Mouse (Mus musculus) MEL (cell line): ENCODE measurements around the gene C2cd4a. TPM values are rescaled to one million over a fixed set of nuclear protein-coding genes. Genes with fewer than 3 reads are reported as not detected.

ENCODE experiments used
- DNase-seq: peaks from one replicate; pipeline ENCODE4 v3.0.0; 2011; ENCODE audit warnings: low read depth, low spot score
- H3K27ac ChIP-seq: 2 replicates; pipeline ENCODE4 v1.5.1; 2012; ENCODE audit warnings: low read depth, mild to moderate bottlenecking, control low read depth, low read length, moderate library complexity; ENCODE audit not compliant: control insufficient read depth
- H3K27me3 ChIP-seq, 2 experiments: fragments of 150-350 bp in 1 of 2; sonication (generic) in 1 of 2; 2 replicates each; pipeline ENCODE4 v1.6.1; 2012; ENCODE audit warnings: low read length in 2 of 2, mild to moderate bottlenecking in 2 of 2, improper control_type of control experiment in 1 of 2, moderate library complexity in 1 of 2; ENCODE audit not compliant: insufficient read depth in 2 of 2, control insufficient read depth in 1 of 2
- H3K36me3 ChIP-seq, 2 experiments: 2 replicates each; pipeline ENCODE4 v1.6.1; 2012 to 2014; ENCODE audit warnings: low read length in 2 of 2, improper control_type of control experiment in 1 of 2, inconsistent platforms in 1 of 2, mild to moderate bottlenecking in 1 of 2; ENCODE audit not compliant: insufficient read depth in 2 of 2, control insufficient read depth in 1 of 2
- H3K4me1 ChIP-seq, 2 experiments: fragments of 150-350 bp in 1 of 2; sonication (generic) in 1 of 2; 2 replicates each; pipeline ENCODE4 v1.6.1; 2012; ENCODE audit warnings: low read length in 2 of 2, improper control_type of control experiment in 1 of 2, mild to moderate bottlenecking in 1 of 2; ENCODE audit not compliant: insufficient read depth in 2 of 2, control insufficient read depth in 1 of 2
- H3K4me3 ChIP-seq, 2 experiments: fragments of 150-350 bp in 1 of 2; sonication (generic) in 1 of 2; 2 replicates each; pipeline ENCODE4 v1.5.1; 2012; ENCODE audit warnings: low read depth in 2 of 2, low read length in 2 of 2, mild to moderate bottlenecking in 2 of 2, moderate library complexity in 2 of 2, control low read depth in 1 of 2, improper control_type of control experiment in 1 of 2; ENCODE audit not compliant: control insufficient read depth in 1 of 2, insufficient read depth in 1 of 2
- H3K79me2 ChIP-seq: 2 replicates; pipeline ENCODE4 v1.6.1; 2012; ENCODE audit warnings: mild to moderate bottlenecking, low read length, moderate library complexity; ENCODE audit not compliant: control insufficient read depth, poor library complexity, insufficient read depth
- H3K9ac ChIP-seq: 2 replicates; pipeline ENCODE4 v1.6.1; 2012; ENCODE audit warnings: low read depth, mild to moderate bottlenecking, control low read depth, low read length, moderate library complexity; ENCODE audit not compliant: control insufficient read depth, poor library complexity, severe bottlenecking
- H3K9me3 ChIP-seq: fragments of 150-350 bp; sonication (generic); replicated peaks from 2 replicates; pipeline ENCODE4 v1.6.1; 2012; ENCODE audit warnings: mild to moderate bottlenecking, low read length, improper control_type of control experiment, moderate library complexity; ENCODE audit not compliant: insufficient read depth
- BHLHE40 ChIP-seq: IDR thresholded peaks from 2 replicates; pipeline ENCODE4 v1.6.1; 2012; ENCODE audit warnings: low read depth, mild to moderate bottlenecking, inconsistent platforms, low read length, improper control_type of control experiment, borderline replicate concordance
- CTCF ChIP-seq, 3 experiments: IDR thresholded peaks in 2 of 3; conservative IDR thresholded peaks in 1 of 3; 2 replicates each; pipeline ENCODE4 v1.5.1; 2011 to 2012; ENCODE audit warnings: low read length in 3 of 3, low read depth in 2 of 3, mild to moderate bottlenecking in 2 of 3, improper control_type of control experiment in 1 of 3, inconsistent platforms in 1 of 3, mixed read lengths in 1 of 3, moderate library complexity in 1 of 3; ENCODE audit not compliant: control insufficient read depth in 1 of 3, insufficient read depth in 1 of 3, poor library complexity in 1 of 3, severe bottlenecking in 1 of 3
- ELF1 ChIP-seq: IDR thresholded peaks from 2 replicates; pipeline ENCODE4 v1.6.1; 2014; ENCODE audit warnings: low read depth, mild to moderate bottlenecking, inconsistent platforms, low read length, improper control_type of control experiment, moderate library complexity
- GABPA ChIP-seq: IDR thresholded peaks from 2 replicates; pipeline ENCODE4 v1.6.1; 2012; ENCODE audit warnings: low read depth, mild to moderate bottlenecking, inconsistent platforms, low read length, improper control_type of control experiment, moderate library complexity
- GATA1 ChIP-seq: IDR thresholded peaks from 2 replicates; pipeline ENCODE4 v1.6.1; 2011; ENCODE audit warnings: low read depth, low read length, improper control_type of control experiment
- HCFC1 ChIP-seq: IDR thresholded peaks from 2 replicates; pipeline ENCODE4 v1.6.1; 2012; ENCODE audit warnings: low read depth, mild to moderate bottlenecking, inconsistent platforms, low read length, improper control_type of control experiment, moderate library complexity
- MAFK ChIP-seq: IDR thresholded peaks from 2 replicates; pipeline ENCODE4 v1.6.1; 2011; ENCODE audit warnings: low read depth, mild to moderate bottlenecking, low read length, improper control_type of control experiment, borderline replicate concordance
- MAZ ChIP-seq: IDR thresholded peaks from 2 replicates; pipeline ENCODE4 v1.6.1; 2012; ENCODE audit warnings: low read depth, mild to moderate bottlenecking, inconsistent platforms, low read length, improper control_type of control experiment
- MEF2A ChIP-seq: IDR thresholded peaks from 2 replicates; pipeline ENCODE4 v1.6.1; 2014; ENCODE audit warnings: low read depth, mild to moderate bottlenecking, inconsistent platforms, low read length, improper control_type of control experiment; ENCODE audit not compliant: poor library complexity, insufficient replicate concordance, severe bottlenecking; ENCODE audit errors: extremely low read depth
- NELFE ChIP-seq: IDR thresholded peaks from 2 replicates; pipeline ENCODE4 v1.6.1; 2011; ENCODE audit warnings: low read depth, low read length, improper control_type of control experiment
- NRF1 ChIP-seq: IDR thresholded peaks from 2 replicates; pipeline ENCODE4 v1.6.1; 2014; ENCODE audit warnings: low read depth, mild to moderate bottlenecking, inconsistent platforms, low read length, improper control_type of control experiment, moderate library complexity; ENCODE audit not compliant: poor library complexity, insufficient read depth, severe bottlenecking
- POLR2A ChIP-seq, 2 experiments: IDR thresholded peaks; 2 replicates each; pipeline ENCODE4 v1.6.1; 2011 to 2012; ENCODE audit warnings: low read length in 2 of 2, mild to moderate bottlenecking in 2 of 2, control low read depth in 1 of 2, improper control_type of control experiment in 1 of 2, low read depth in 1 of 2, moderate library complexity in 1 of 2; ENCODE audit not compliant: control insufficient read depth in 1 of 2, insufficient read depth in 1 of 2, poor library complexity in 1 of 2
- RAD21 ChIP-seq: IDR thresholded peaks from 2 replicates; pipeline ENCODE4 v1.6.1; 2011; ENCODE audit warnings: mild to moderate bottlenecking, low read depth, low read length, improper control_type of control experiment
- RCOR1 ChIP-seq: IDR thresholded peaks from 2 replicates; pipeline ENCODE4 v1.6.1; 2012; ENCODE audit warnings: low read depth, mild to moderate bottlenecking, inconsistent platforms, low read length, improper control_type of control experiment
- SMC3 ChIP-seq: IDR thresholded peaks from 2 replicates; pipeline ENCODE4 v1.6.1; 2011; ENCODE audit warnings: low read depth, low read length, improper control_type of control experiment
- TCF12 ChIP-seq: IDR thresholded peaks from 2 replicates; pipeline ENCODE4 v1.6.1; 2014; ENCODE audit warnings: low read depth, mild to moderate bottlenecking, inconsistent platforms, low read length, improper control_type of control experiment, moderate library complexity
- USF2 ChIP-seq, 2 experiments: IDR thresholded peaks; 2 replicates each; pipeline ENCODE4 v1.6.1; 2011 to 2012; ENCODE audit warnings: improper control_type of control experiment in 2 of 2, low read length in 2 of 2, borderline replicate concordance in 1 of 2, inconsistent platforms in 1 of 2, low read depth in 1 of 2, mild to moderate bottlenecking in 1 of 2; ENCODE audit not compliant: insufficient read depth in 1 of 2
- ZC3H11A ChIP-seq: IDR thresholded peaks from 2 replicates; pipeline ENCODE4 v1.6.1; 2012; ENCODE audit warnings: low read depth, mild to moderate bottlenecking, inconsistent platforms, low read length, improper control_type of control experiment
- ZKSCAN1 ChIP-seq: IDR thresholded peaks from 2 replicates; pipeline ENCODE4 v1.6.1; 2012; ENCODE audit warnings: low read depth, mild to moderate bottlenecking, inconsistent platforms, low read length, improper control_type of control experiment, moderate library complexity
- ZMIZ1 ChIP-seq: IDR thresholded peaks from 2 replicates; pipeline ENCODE4 v1.6.1; 2012; ENCODE audit warnings: low read depth, mild to moderate bottlenecking, inconsistent platforms, low read length, improper control_type of control experiment, moderate library complexity
- polyA plus RNA-seq, 2 experiments: library from polyadenylated mRNA; stranded (reverse) in 1 of 2; unstranded in 1 of 2; fragments of >175 nt in 1 of 2; fragments of >200 nt in 1 of 2; gene quantifications; 2 replicates each; pipeline versions ENCODE4 v1.2.1 to v1.2.4; 2012; ENCODE audit warnings: low replicate concordance in 2 of 2, low read depth in 1 of 2; ENCODE audit not compliant: insufficient read length in 2 of 2, insufficient read depth in 1 of 2, missing spikeins in 1 of 2
- total RNA-seq: library from RNA; depleted of rRNA; stranded (reverse); fragments of 300-350 nt; gene quantifications from 2 replicates; pipeline ENCODE4 v1.2.3, GENCODE M21; 2012

Gene C2cd4a
- total and polyA plus RNA-seq, 3 experiments, result not detected

DNA sequence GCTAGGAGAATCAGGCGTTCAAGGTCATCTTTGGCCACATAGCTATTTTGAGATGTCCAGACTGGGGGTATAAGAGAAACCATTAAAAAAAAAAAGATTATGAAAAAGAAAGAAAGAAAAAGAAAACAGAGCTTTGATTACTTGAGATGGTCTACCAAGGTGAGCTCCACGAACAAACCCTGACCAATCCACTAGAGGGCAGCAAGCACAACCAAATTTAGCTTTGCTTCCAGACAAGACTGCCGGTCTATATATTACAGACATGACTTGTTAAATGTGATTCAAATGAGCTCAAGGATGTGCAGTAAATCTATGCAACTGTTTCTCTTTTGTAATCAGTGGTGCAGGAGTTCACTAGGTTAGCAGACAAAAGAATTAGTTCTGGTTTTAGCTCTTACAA is 3.9 kb downstream of the C2cd4a start (continued):
- TF ChIP-seq BHLHE40 (no peak), RAD21 (peak; percentile 90), HCFC1 (no peak), ZC3H11A (peak; percentile 95), ZMIZ1 (no peak), USF2 (IDR thresholded peaks at IDR 0.05; ENCODE audit: borderline replicate concordance in 1 of 2, insufficient read depth in 1 of 2, low read depth in 1 of 2, low read length in 2 of 2) (no peak), SMC3 (peak; percentile 92), TCF12 (no peak), NELFE (no peak), GABPA (no peak), MAFK (no peak), GATA1 (no peak), MAZ (no peak), NRF1 (no peak), ELF1 (no peak), RCOR1 (no peak)

DNA sequence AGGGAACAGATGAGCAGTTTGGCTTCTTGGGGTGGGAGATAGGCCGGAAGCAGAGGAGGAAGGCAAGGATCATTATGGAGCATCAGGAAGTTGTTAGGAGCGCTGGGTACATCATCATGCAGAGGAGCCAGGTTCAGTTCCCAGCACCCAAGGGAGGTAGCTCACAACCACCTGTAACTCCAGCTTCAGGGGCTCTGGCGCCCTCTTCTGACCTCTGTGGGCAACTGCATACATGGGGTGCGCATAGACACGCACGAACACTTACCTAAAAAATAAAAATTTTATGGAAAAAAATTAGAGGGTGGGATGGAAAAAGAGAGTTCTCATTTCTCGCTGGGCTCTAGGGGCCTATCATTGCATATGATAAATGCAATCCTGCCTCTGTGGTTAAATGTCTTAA is 6.6 kb downstream of the C2cd4a start:
- Histone ChIP-seq H3K4me3 (no peak overlapping the region), H3K36me3 (no peaks in the 10 kb centered on the region), H3K9me3 (no peaks in the 10 kb centered on the region), H3K4me1 (no peaks in the 10 kb centered on the region), H3K9ac (no peak overlapping the region), H3K27ac (no peak overlapping the region), H3K27me3 (no peaks in the 10 kb centered on the region), H3K79me2 (no peaks in the 10 kb centered on the region)
- no peak for DNase-seq
- peak in 2 of 3 experiments; percentile 17 to 25; a peak in 2 of 6 replicates for TF ChIP-seq CTCF (IDR thresholded peaks at IDR 0.05 in 2 of 3, conservative IDR thresholded peaks at IDR 0.05 in 1 of 3; ENCODE audit: control insufficient read depth in 1 of 3, insufficient read depth in 1 of 3, low read depth in 2 of 3, low read length in 3 of 3, poor library complexity in 1 of 3, severe bottlenecking in 1 of 3)
- TF ChIP-seq ZKSCAN1, result no peak
- no peak for TF ChIP-seq POLR2A (IDR thresholded peaks at IDR 0.05; ENCODE audit: control insufficient read depth in 1 of 2, insufficient read depth in 1 of 2, low read depth in 1 of 2, low read length in 2 of 2, poor library complexity in 1 of 2)
- TF ChIP-seq TCF12, result no peak
- TF ChIP-seq MEF2A, result no peak
